Mouse (Mus musculus) kidney, postnatal 14 days (tissue): ENCODE measurements around the gene Apof.
A peak's percentile ranks its signal among the peaks of the same experiment; 100 is the strongest.
"Not testable (repeated sequence)": the region's sequence is repeated elsewhere in the genome, so short reads cannot be mapped to it uniquely, and the experiment has no call there.

Experiments
- DNase-seq: peaks from one replicate; pipeline ENCODE4 v3.0.0; 2022; ENCODE audit warnings: mixed read lengths

Gene Apof

GRCm38 (mm10) chr10:128259946-128260345, 8.5 kb upstream of the Apof start:
- no peak for DNase-seq

- not testable (repeated sequence) for DNase-seq
Observed at GRCm38 (mm10) chr10:128260376-128260775, 8.1 kb upstream of the Apof start.

- no peak for DNase-seq
Observed at GRCm38 (mm10) chr10:128262300-128262699, 6.2 kb upstream of the Apof start.

GRCm38 (mm10) chr10:128263393-128264310, 4.8 kb upstream of the Apof start:
- DNase-seq, result no peak

- DNase-seq, result no peak
Observed at GRCm38 (mm10) chr10:128269206-128269910, 887 bp downstream of the Apof start.

GRCm38 (mm10) chr10:128270287-128270841, 1.9 kb downstream of the Apof start, which contains the start of gene Stat2:
Gene Stat2 (plus strand): TSS chr10:128270559.
- peak; percentile 98 for DNase-seq

- DNase-seq, result no peak
Observed at GRCm38 (mm10) chr10:128270866-128271265, 2.4 kb downstream of the Apof start.

- DNase-seq, result peak; percentile 20
Observed at GRCm38 (mm10) chr10:128271883-128272282, 3.4 kb downstream of the Apof start.

GRCm38 (mm10) chr10:128272819-128273439, 4.5 kb downstream of the Apof start:
- DNase-seq, result not testable (repeated sequence)

GRCm38 (mm10) chr10:128275374-128275773, 6.9 kb downstream of the Apof start:
- DNase-seq, result not testable (repeated sequence)

GRCm38 (mm10) chr10:128278158-128278557, 9.7 kb downstream of the Apof start:
- DNase-seq, result no peak

- DNase-seq, result peak; percentile 41
Observed at GRCm38 (mm10) chr10:128280943-128281342, 12.5 kb downstream of the Apof start.

- no peak for DNase-seq
Observed at GRCm38 (mm10) chr10:128281682-128282081, 13.2 kb downstream of the Apof start.

GRCm38 (mm10) chr10:128282886-128283450, 14.5 kb downstream of the Apof start:
- no peak for DNase-seq

GRCm38 (mm10) chr10:128283604-128284579, 15.4 kb downstream of the Apof start:
- peak; percentile 74 for DNase-seq

- not testable (repeated sequence) for DNase-seq
Observed at GRCm38 (mm10) chr10:128290594-128290993, 22.1 kb downstream of the Apof start.

- no peak for DNase-seq
Observed at GRCm38 (mm10) chr10:128296370-128297090, 28.1 kb downstream of the Apof start.

GRCm38 (mm10) chr10:128297221-128297620, 28.8 kb downstream of the Apof start:
- no peak for DNase-seq

GRCm38 (mm10) chr10:128297622-128298021, 29.2 kb downstream of the Apof start:
- peak; percentile 24 for DNase-seq

GRCm38 (mm10) chr10:128298243-128298642, 29.8 kb downstream of the Apof start:
- no peak for DNase-seq
